Mouse (Mus musculus) embryonic facial prominence, embryonic 14.5 days (tissue): Measurements from ENCODE around the gene Tbcd. TPM values are rescaled to one million over a fixed set of nuclear protein-coding genes. Genes with fewer than 3 reads are reported as not detected.

Experiments
- ATAC-seq: fragments of 200-750 bp; cut with Nextera tagmentation; 2 replicates; pipeline ENCODE4 v1.8.0; 2017; ENCODE audit warnings: low read depth, moderate number of reproducible peaks, moderate TSS enrichment
- DNase-seq: peaks from one replicate; pipeline ENCODE4 v3.0.0-alpha.2; 2015; ENCODE audit warnings: low spot score
- H3K27ac ChIP-seq: fragments of 300-500 bp; sonication (generic); replicated peaks from 2 replicates; pipeline ENCODE4 v1.5.1; 2014; ENCODE audit warnings: low read depth, mild to moderate bottlenecking, low read length, moderate library complexity
- H3K27me3 ChIP-seq: fragments of 300-500 bp; sonication (generic); replicated peaks from 2 replicates; pipeline ENCODE4 v1.6.1; 2014; ENCODE audit warnings: low read length; ENCODE audit not compliant: control insufficient read depth, insufficient read depth
- H3K36me3 ChIP-seq: fragments of 300-500 bp; sonication (generic); 2 replicates; pipeline ENCODE4 v1.6.1; 2014; ENCODE audit warnings: low read length, mixed read lengths; ENCODE audit not compliant: control insufficient read depth, insufficient read depth
- H3K4me1 ChIP-seq: fragments of 300-500 bp; sonication (generic); 2 replicates; pipeline ENCODE4 v1.6.1; 2014; ENCODE audit warnings: antibody characterized with exemption, low read length; ENCODE audit not compliant: control insufficient read depth, insufficient read depth
- H3K4me2 ChIP-seq: fragments of 300-500 bp; sonication (generic); 2 replicates; pipeline ENCODE4 v1.6.1; 2014; ENCODE audit warnings: low read depth, mild to moderate bottlenecking, low read length, moderate library complexity, mixed read lengths
- H3K4me3 ChIP-seq: fragments of 300-500 bp; sonication (generic); 2 replicates; pipeline ENCODE4 v1.5.1; 2014; ENCODE audit warnings: low read depth, mild to moderate bottlenecking, low read length
- H3K9ac ChIP-seq: fragments of 300-500 bp; sonication (generic); 2 replicates; pipeline ENCODE4 v1.6.1; 2014; ENCODE audit warnings: low read depth, mild to moderate bottlenecking, low read length, moderate library complexity, mixed read lengths
- H3K9me3 ChIP-seq: fragments of 300-500 bp; sonication (generic); 2 replicates; pipeline ENCODE4 v1.6.1; 2016; ENCODE audit warnings: low read length; ENCODE audit not compliant: control insufficient read depth
- WGBS: fragments of 180-500 bp; shearing (Covaris S2); extraction: QIAGEN DNeasy Blood & Tissue Kit; methylation state at CpG from one replicate; pipeline ENCODE4 v1.1.7; 2014; 5-methylcytosine and 5-hydroxymethylcytosine counted together
- polyA plus RNA-seq: library from polyadenylated mRNA; unstranded; fragments of >200 nt; fragmentation: Nextera tagmentation; extraction: Ambion mirVana; gene quantifications from 2 replicates; pipeline ENCODE4 v1.2.1, GENCODE M21; 2014

The Tbcd gene
- polyA plus RNA-seq, 1 experiment from 2014 or later, result 40.3 TPM

- Histone ChIP-seq H3K4me3 (peak overlapping the region; percentile 84), H3K36me3 (no peaks in the 10 kb centered on the region), H3K9me3 (no peaks in the 10 kb centered on the region), H3K4me2 (peak overlapping the region; percentile 82), H3K4me1 (peaks cover 11% of the 10 kb centered on the region), H3K27ac (no peak overlapping the region), H3K27me3 (no peaks in the 10 kb centered on the region), H3K9ac (peak overlapping the region; percentile 75)
- WGBS, result 1% methylated on average over 24 of the region's 28 CpGs
- ATAC-seq (peak; percentile 45), DNase-seq (no peak)
These were observed 30.1 kb upstream of the Tbcd start for GRCm38 (mm10) chr11:121421553-121422173.

GRCm38 (mm10) chr11:121433397-121433796, 18.4 kb upstream of the Tbcd start:
- Histone ChIP-seq H3K36me3 (peaks cover 23% of the 10 kb centered on the region), H3K27ac (no peak overlapping the region), H3K27me3 (no peaks in the 10 kb centered on the region), H3K4me3 (no peak overlapping the region), H3K4me1 (peaks cover 12% of the 10 kb centered on the region), H3K9me3 (no peaks in the 10 kb centered on the region), H3K9ac (no peak overlapping the region), H3K4me2 (no peak overlapping the region)
- DNase-seq (no peak), ATAC-seq (no peak)
- 85% methylated on average over 4 of the region's 4 CpGs for WGBS

GRCm38 (mm10) chr11:121434156-121435155, 17.3 kb upstream of the Tbcd start, which contains the start of gene Fn3k:
Gene Fn3k (plus strand): TSS chr11:121434913.
- WGBS, result 9% methylated on average over 23 of the region's 30 CpGs
- ATAC-seq (peak; percentile 95), DNase-seq (peak; percentile 91)
- Histone ChIP-seq H3K4me3 (peak within 1 kb of the TSS; percentile 41), H3K36me3 (peaks cover 16% of the 10 kb centered on the region), H3K9me3 (no peaks in the 10 kb centered on the region), H3K27ac (peak within 1 kb of the TSS; percentile 28; the same call in 1 of the 2 replicates), H3K4me1 (peaks cover 12% of the 10 kb centered on the region), H3K9ac (peak within 1 kb of the TSS; percentile 54), H3K27me3 (no peaks in the 10 kb centered on the region), H3K4me2 (peak within 1 kb of the TSS; percentile 79)

GRCm38 (mm10) chr11:121437236-121437635, 14.5 kb upstream of the Tbcd start:
- no peaks in the 10 kb centered on the region for H3K27me3 ChIP-seq
- no peak overlapping the region for H3K9ac ChIP-seq
- 73% methylated on average over 5 of the region's 5 CpGs for WGBS
- no peaks in the 10 kb centered on the region for H3K9me3 ChIP-seq
- DNase-seq (no peak), ATAC-seq (no peak)
- no peak overlapping the region for H3K4me2 ChIP-seq
- H3K4me3 ChIP-seq, result no peak overlapping the region
- H3K27ac ChIP-seq, result no peak overlapping the region
- H3K4me1 ChIP-seq, result peaks cover 12% of the 10 kb centered on the region
- H3K36me3 ChIP-seq, result no peaks in the 10 kb centered on the region

GRCm38 (mm10) chr11:121439686-121440292, 12.0 kb upstream of the Tbcd start:
- no peak overlapping the region for H3K27ac ChIP-seq
- peaks cover 5% of the 10 kb centered on the region for H3K4me1 ChIP-seq
- ATAC-seq, result no peak
- no peak overlapping the region for H3K4me2 ChIP-seq
- H3K9ac ChIP-seq, result no peak overlapping the region
- H3K27me3 ChIP-seq, result no peaks in the 10 kb centered on the region
- no peaks in the 10 kb centered on the region for H3K36me3 ChIP-seq
- no peaks in the 10 kb centered on the region for H3K9me3 ChIP-seq
- H3K4me3 ChIP-seq, result no peak overlapping the region
- no peak for DNase-seq
- WGBS, result 66% methylated on average over 5 of the region's 5 CpGs

- Histone ChIP-seq H3K27ac (no peak overlapping the region), H3K27me3 (no peaks in the 10 kb centered on the region; the same call in 1 of the 2 replicates), H3K4me3 (no peak overlapping the region), H3K36me3 (no peaks in the 10 kb centered on the region), H3K9me3 (no peaks in the 10 kb centered on the region), H3K4me2 (no peak overlapping the region), H3K9ac (no peak overlapping the region), H3K4me1 (no peaks in the 10 kb centered on the region)
- ATAC-seq, result no peak
- DNase-seq, result no peak
- 86% methylated on average over 4 of the region's 4 CpGs for WGBS
These were observed 10.1 kb upstream of the Tbcd start for GRCm38 (mm10) chr11:121441653-121442052.

- H3K27ac ChIP-seq, result no peak overlapping the region
- no peak overlapping the region for H3K4me2 ChIP-seq
- DNase-seq (no peak), ATAC-seq (no peak)
- 53% methylated on average over 2 of the region's 2 CpGs for WGBS
- H3K9ac ChIP-seq, result no peak overlapping the region
- H3K27me3 ChIP-seq, result no peaks in the 10 kb centered on the region; the same call in 1 of the 2 replicates
- H3K36me3 ChIP-seq, result no peaks in the 10 kb centered on the region
- no peak overlapping the region for H3K4me3 ChIP-seq
- no peaks in the 10 kb centered on the region for H3K4me1 ChIP-seq
- H3K9me3 ChIP-seq, result no peaks in the 10 kb centered on the region
These were observed 9.7 kb upstream of the Tbcd start for GRCm38 (mm10) chr11:121442076-121442475.

- Histone ChIP-seq H3K4me1 (peaks cover 7% of the 10 kb centered on the region; the same call in 1 of the 2 replicates), H3K27ac (no peak overlapping the region), H3K9ac (peak overlapping the region; percentile 71; the same call in 1 of the 2 replicates), H3K4me2 (peak overlapping the region; percentile 80), H3K36me3 (peaks cover 9% of the 10 kb centered on the region), H3K4me3 (peak overlapping the region; percentile 91), H3K27me3 (no peaks in the 10 kb centered on the region), H3K9me3 (no peaks in the 10 kb centered on the region)
- ATAC-seq (peak; percentile 1; the same call in 1 of the 2 replicates), DNase-seq (no peak)
- 25% methylated on average over 9 of the region's 9 CpGs for WGBS
These were observed 478 bp upstream of the Tbcd start for GRCm38 (mm10) chr11:121451216-121451726.
